Mouse (Mus musculus): ENCODE results near the gene Mtch1. TPM values are rescaled to one million over a fixed set of nuclear protein-coding genes. Genes with fewer than 3 reads are reported as not detected.

Gene Mtch1
- polyA plus RNA-seq, 1 experiment from 2014 or later = 59.4 TPM

GRCm38 (mm10) chr17:29346496-29347125 is 1.1 kb downstream of the Mtch1 start:
- peaks cover 57% of the 10 kb centered on the region for H3K4me1 ChIP-seq (replicated peaks)
- no peak for ATAC-seq (ENCODE audit: insufficient read depth)
- peak overlapping the region; percentile 87 for H3K9ac ChIP-seq
- H3K27ac ChIP-seq (replicated peaks) = peak overlapping the region; percentile 85
- 3% methylated on average over 11 of the region's 11 CpGs for WGBS (ENCODE audit: insufficient replicate concordance)
- no peaks in the 10 kb centered on the region for H3K9me3 ChIP-seq (replicated peaks)
- no peaks in the 10 kb centered on the region for H3K27me3 ChIP-seq
- peak overlapping the region; percentile 96 for H3K4me2 ChIP-seq
- H3K4me3 ChIP-seq (replicated peaks) = peak overlapping the region; percentile 94
- H3K36me3 ChIP-seq (replicated peaks) = peaks cover 15% of the 10 kb centered on the region; the same call in 1 of the 2 replicates

DNA sequence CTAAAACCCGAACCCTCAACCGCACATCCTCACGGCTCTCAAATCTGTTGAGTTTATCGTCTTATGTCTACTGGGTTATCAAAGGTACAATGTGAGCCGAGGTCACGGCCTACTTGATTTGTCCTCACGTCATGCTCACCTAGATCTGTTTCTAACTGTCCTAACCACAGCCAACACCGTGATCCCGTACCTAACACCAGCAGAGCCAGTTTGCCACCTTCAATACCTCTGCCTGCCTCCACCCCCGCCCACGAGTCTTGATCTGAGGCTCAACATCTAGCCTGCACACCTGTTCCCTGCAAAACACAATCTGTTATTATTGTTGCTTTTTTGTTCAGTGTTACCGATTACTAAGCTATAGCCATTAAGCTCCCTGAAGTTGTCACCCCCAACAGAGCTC is 2.5 kb downstream of the Mtch1 start:
- Histone ChIP-seq H3K36me3 (replicated peaks) (peaks cover 20% of the 10 kb centered on the region; the same call in 1 of the 2 replicates), H3K9me3 (replicated peaks) (no peaks in the 10 kb centered on the region), H3K4me3 (replicated peaks) (no peak overlapping the region), H3K4me2 (no peak overlapping the region), H3K9ac (no peak overlapping the region), H3K27ac (replicated peaks) (no peak overlapping the region), H3K4me1 (replicated peaks) (peaks cover 59% of the 10 kb centered on the region), H3K27me3 (no peaks in the 10 kb centered on the region)
- 78% methylated on average over 12 of the region's 12 CpGs for WGBS (ENCODE audit: insufficient replicate concordance)
- ATAC-seq (ENCODE audit: insufficient read depth) = no peak

DNA sequence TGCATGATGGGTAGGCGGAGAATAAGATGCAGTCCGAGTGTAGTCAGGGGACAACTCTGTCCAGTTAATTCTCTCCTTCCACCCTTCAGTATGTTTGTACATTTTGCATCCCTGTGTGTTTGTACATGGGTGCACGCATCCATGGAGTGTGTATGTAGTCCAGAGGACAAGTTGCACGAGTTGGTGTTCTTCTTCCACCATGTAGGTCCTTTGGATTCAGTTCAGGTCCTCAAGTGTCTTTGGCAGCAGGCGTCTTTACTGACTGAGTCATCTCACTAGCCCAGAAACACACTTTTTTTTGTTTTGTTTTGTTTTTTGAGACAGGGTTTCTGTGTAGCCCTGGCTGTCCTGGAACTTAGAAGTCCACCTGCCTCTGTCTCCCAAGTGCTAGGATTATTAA is 4.5 kb downstream of the Mtch1 start:
- no peaks in the 10 kb centered on the region for H3K9me3 ChIP-seq (replicated peaks)
- no peak overlapping the region for H3K4me2 ChIP-seq
- H3K4me3 ChIP-seq (replicated peaks) = no peak overlapping the region
- H3K27ac ChIP-seq (replicated peaks) = no peak overlapping the region
- no peak overlapping the region for H3K9ac ChIP-seq
- 79% methylated on average over 5 of the region's 5 CpGs for WGBS (ENCODE audit: insufficient replicate concordance)
- H3K36me3 ChIP-seq (replicated peaks) = peaks cover 40% of the 10 kb centered on the region
- H3K4me1 ChIP-seq (replicated peaks) = peaks cover 54% of the 10 kb centered on the region
- no peak for ATAC-seq (ENCODE audit: insufficient read depth)
- H3K27me3 ChIP-seq = no peaks in the 10 kb centered on the region

- Histone ChIP-seq H3K9me3 (replicated peaks) (no peaks in the 10 kb centered on the region), H3K4me3 (replicated peaks) (no peak overlapping the region), H3K4me2 (no peak overlapping the region), H3K9ac (no peak overlapping the region), H3K27ac (replicated peaks) (0 out of 2 replicates have a peak overlapping the region, but pooled peaks have one; percentile 2), H3K36me3 (replicated peaks) (peaks cover 49% of the 10 kb centered on the region), H3K27me3 (no peaks in the 10 kb centered on the region), H3K4me1 (replicated peaks) (peaks cover 47% of the 10 kb centered on the region)
- 54% methylated on average over 13 of the region's 13 CpGs for WGBS (ENCODE audit: insufficient replicate concordance)
- ATAC-seq (ENCODE audit: insufficient read depth) = peak; percentile 36; the same call in 1 of the 2 replicates
Measured at GRCm38 (mm10) chr17:29342010-29342910, 5.5 kb downstream of the Mtch1 start.

GRCm38 (mm10) chr17:29341591-29342003 is 6.1 kb downstream of the Mtch1 start:
- H3K9ac ChIP-seq = no peak overlapping the region
- H3K36me3 ChIP-seq (replicated peaks) = peaks cover 55% of the 10 kb centered on the region
- 47% methylated on average over 9 of the region's 9 CpGs for WGBS (ENCODE audit: insufficient replicate concordance)
- H3K4me2 ChIP-seq = no peak overlapping the region
- H3K4me3 ChIP-seq (replicated peaks) = no peak overlapping the region
- H3K9me3 ChIP-seq (replicated peaks) = no peaks in the 10 kb centered on the region
- 0 out of 2 replicates have a peak, but pooled peaks have one; percentile 6 for ATAC-seq (ENCODE audit: insufficient read depth)
- 0 out of 2 replicates have a peak overlapping the region, but pooled peaks have one; percentile 2 for H3K27ac ChIP-seq (replicated peaks)
- no peaks in the 10 kb centered on the region for H3K27me3 ChIP-seq
- peaks cover 41% of the 10 kb centered on the region for H3K4me1 ChIP-seq (replicated peaks)

DNA sequence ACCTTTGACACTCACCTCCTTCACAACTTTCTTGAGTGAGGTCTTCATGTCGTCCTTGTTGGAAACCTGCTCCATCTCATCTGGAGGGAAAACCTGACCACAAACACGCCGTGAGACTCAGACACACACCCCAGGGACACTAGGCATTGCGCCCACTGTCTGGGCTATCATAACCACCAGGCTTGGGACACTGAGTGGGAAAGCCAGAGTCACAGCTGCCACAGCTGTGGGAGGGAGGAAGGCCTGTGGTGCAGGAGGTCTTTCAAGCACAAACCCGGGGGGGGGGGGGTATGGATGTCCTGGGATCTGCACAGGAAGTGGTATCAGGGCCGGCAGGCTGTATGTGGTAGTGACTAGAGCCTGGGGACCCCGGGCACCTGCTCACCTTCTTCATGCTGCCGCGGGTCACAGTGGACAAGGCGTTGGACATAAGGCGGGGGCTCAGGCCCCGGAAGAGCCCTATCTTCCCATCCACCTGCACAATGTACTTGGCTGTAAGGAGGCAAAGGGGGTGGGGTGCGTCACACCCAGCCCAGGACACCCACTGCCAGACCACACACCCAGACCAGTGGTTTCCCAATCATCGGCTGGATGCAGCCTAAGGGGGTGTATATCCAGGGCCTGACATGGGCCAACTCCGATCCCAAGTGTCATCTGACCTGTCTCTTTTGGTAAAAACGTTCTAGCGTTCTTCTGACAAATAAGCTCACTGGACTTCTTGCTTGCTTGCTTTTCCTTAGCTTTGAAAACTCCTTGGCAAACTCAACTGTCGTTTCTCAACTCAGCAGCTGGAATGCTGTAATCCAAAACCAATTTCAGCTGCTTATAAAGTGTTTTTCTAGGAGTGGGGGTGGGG is 7.1 kb downstream of the Mtch1 start:
- no peak overlapping the region for H3K9ac ChIP-seq
- H3K4me1 ChIP-seq (replicated peaks) = peaks cover 31% of the 10 kb centered on the region
- H3K4me3 ChIP-seq (replicated peaks) = no peak overlapping the region
- H3K27ac ChIP-seq (replicated peaks) = no peak overlapping the region
- no peaks in the 10 kb centered on the region for H3K9me3 ChIP-seq (replicated peaks)
- no peak overlapping the region for H3K4me2 ChIP-seq
- H3K27me3 ChIP-seq = no peaks in the 10 kb centered on the region
- WGBS (ENCODE audit: insufficient replicate concordance) = 65% methylated on average over 18 of the region's 18 CpGs
- peaks cover 65% of the 10 kb centered on the region for H3K36me3 ChIP-seq (replicated peaks)
- ATAC-seq (ENCODE audit: insufficient read depth) = no peak

DNA sequence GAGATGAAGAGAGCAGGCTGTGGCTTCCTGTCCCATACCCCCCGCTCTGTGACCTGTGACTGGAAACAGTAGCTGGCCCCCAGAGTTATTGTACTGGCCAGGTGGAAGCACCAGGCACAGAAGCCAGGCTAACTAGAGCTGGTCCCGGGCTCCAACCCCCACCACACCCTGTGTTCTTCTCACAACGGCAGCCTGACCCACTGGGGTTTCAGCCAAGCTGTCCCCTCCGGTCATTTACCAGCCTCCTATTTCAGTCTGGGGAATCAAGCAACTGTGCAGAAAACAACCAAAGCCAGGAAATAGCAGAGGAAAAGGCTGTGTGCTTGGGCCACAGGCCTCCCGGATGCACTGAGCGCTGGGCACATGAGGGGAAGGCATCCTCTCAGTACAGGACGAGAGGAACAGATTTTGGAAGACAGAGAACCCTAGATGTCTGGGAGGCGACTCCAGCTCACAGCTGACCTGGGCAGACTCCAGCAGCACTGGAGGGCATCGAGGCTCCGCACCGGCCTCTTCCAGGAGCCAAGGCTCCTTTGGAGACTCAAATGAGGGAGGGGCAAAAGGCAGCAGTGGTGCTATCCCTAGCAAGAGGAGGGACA is 8.5 kb downstream of the Mtch1 start:
- WGBS (ENCODE audit: insufficient replicate concordance) = 75% methylated on average over 11 of the region's 11 CpGs
- peaks cover 74% of the 10 kb centered on the region for H3K36me3 ChIP-seq (replicated peaks)

GRCm38 (mm10) chr17:29337979-29338823 is 9.5 kb downstream of the Mtch1 start:
- no peak for ATAC-seq (ENCODE audit: insufficient read depth)
- Histone ChIP-seq H3K4me3 (replicated peaks) (no peak overlapping the region), H3K27ac (replicated peaks) (no peak overlapping the region), H3K4me1 (replicated peaks) (peaks cover 18% of the 10 kb centered on the region), H3K9me3 (replicated peaks) (no peaks in the 10 kb centered on the region), H3K9ac (no peak overlapping the region), H3K27me3 (no peaks in the 10 kb centered on the region), H3K4me2 (no peak overlapping the region), H3K36me3 (replicated peaks) (peaks cover 73% of the 10 kb centered on the region)
- WGBS (ENCODE audit: insufficient replicate concordance) = 83% methylated on average over 9 of the region's 9 CpGs

More for the DNA sequence above, 8.5 kb downstream of the Mtch1 start:
- Histone ChIP-seq H3K4me2 (no peak overlapping the region), H3K27me3 (no peaks in the 10 kb centered on the region), H3K9me3 (replicated peaks) (no peaks in the 10 kb centered on the region), H3K4me3 (replicated peaks) (no peak overlapping the region), H3K4me1 (replicated peaks) (peaks cover 26% of the 10 kb centered on the region), H3K9ac (no peak overlapping the region), H3K27ac (replicated peaks) (no peak overlapping the region)
- no peak for ATAC-seq (ENCODE audit: insufficient read depth)

GRCm38 (mm10) chr17:29336266-29336990 is 11.3 kb downstream of the Mtch1 start:
- Histone ChIP-seq H3K27me3 (no peaks in the 10 kb centered on the region), H3K27ac (replicated peaks) (no peak overlapping the region), H3K4me2 (no peak overlapping the region), H3K9me3 (replicated peaks) (no peaks in the 10 kb centered on the region), H3K4me1 (replicated peaks) (peaks cover 1% of the 10 kb centered on the region), H3K36me3 (replicated peaks) (peaks cover 85% of the 10 kb centered on the region), H3K4me3 (replicated peaks) (no peak overlapping the region), H3K9ac (no peak overlapping the region)
- WGBS (ENCODE audit: insufficient replicate concordance) = 80% methylated on average over 19 of the region's 19 CpGs
- no peak for ATAC-seq (ENCODE audit: insufficient read depth)

Data from liver, embryonic 15.5 days (tissue).